Mouse (Mus musculus) thymus, postnatal 25 days (tissue): Measurements from ENCODE around the gene Haghl.
"Not testable (repeated sequence)": the region's sequence is repeated elsewhere in the genome, so short reads cannot be mapped to it uniquely, and the experiment has no call there.

Experiments
- DNase-seq: peaks from one replicate; pipeline ENCODE4 v3.0.0; 2022

Haghl gene

GRCm38 (mm10) chr17:25741471-25741870 is 44.0 kb downstream of the Haghl start:
- not testable (repeated sequence) for DNase-seq

- no peak for DNase-seq
These were observed 46.6 kb downstream of the Haghl start for GRCm38 (mm10) chr17:25738861-25739260.

GRCm38 (mm10) chr17:25735745-25736144 is 49.7 kb downstream of the Haghl start, which contains the start of gene Mslnl:
Gene Mslnl (plus strand): TSS chr17:25736042.
- no peak for DNase-seq

- no peak for DNase-seq
These were observed 50.2 kb downstream of the Haghl start for GRCm38 (mm10) chr17:25735246-25735645.

GRCm38 (mm10) chr17:25732082-25732481 is 53.4 kb downstream of the Haghl start:
- DNase-seq = peak; percentile 82
